Mouse (Mus musculus) adrenal gland, adult 18-20 months (tissue): ENCODE measurements around the gene Mrm3. TPM values are rescaled to one million over a fixed set of nuclear protein-coding genes. Genes with fewer than 3 reads are reported as not detected.

Source experiments
- DNase-seq, 2 experiments: peaks; one replicate each; pipeline ENCODE4 v3.0.0; 2021 to 2022; ENCODE audit warnings: low spot score in 2 of 2
- total RNA-seq, 2 experiments: library from RNA; stranded (reverse); gene quantifications; 1 replicate in 1 of 2; 2 replicates in 1 of 2; pipeline ENCODE4 v1.2.3; 2021

Mrm3 gene
- total RNA-seq, 2 experiments from 2014 or later = 19.2 to 21.2 TPM

DNA sequence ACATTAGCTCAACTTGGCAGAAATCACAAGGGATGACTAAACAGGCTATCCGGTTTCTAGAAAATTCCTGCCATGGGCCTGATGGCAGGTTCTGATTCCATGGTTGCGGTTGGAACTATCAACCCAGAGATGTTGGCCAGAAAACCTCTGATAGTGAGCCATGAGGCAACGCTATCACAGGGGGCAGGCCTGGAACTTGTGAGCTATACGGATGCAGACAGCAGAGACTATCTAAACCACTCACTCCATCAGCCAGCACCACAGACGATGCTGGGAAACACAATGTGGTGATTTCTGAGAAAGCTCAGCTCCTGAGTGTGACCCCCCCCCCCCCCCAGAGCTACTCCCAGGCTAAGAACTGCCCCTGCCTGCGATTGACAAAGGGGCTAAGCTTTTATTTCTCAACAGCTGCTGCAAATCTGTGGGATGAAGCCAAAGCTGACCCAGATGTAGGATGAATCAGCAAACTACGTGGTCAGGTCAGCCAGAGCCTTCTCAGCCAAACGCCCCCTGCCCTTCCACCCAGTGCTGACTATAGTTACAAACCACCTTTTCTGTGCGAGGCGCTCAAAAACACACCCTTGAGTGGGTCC is 43.1 kb downstream of the Mrm3 start:
- no peak for DNase-seq

DNA sequence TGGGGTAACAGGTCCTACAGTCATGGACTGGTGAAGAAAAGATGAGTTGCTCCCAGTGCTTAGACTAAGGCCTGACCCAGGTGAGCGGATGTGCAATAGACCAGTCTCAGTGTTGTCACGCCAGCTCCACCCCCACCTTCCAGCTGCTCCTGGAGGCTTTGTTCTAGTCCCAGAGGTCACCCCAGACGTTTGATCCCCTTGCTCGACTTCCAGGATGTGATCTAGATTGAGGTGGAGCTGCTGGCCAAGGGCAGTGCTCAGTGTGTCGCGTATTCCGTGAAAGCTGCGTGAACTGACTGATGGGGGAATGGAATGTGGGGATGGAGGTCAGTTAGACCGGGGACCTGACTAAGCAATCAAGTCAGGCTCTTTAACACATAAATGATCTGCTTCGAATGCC is 43.8 kb downstream of the Mrm3 start:
- DNase-seq = no peak

DNA sequence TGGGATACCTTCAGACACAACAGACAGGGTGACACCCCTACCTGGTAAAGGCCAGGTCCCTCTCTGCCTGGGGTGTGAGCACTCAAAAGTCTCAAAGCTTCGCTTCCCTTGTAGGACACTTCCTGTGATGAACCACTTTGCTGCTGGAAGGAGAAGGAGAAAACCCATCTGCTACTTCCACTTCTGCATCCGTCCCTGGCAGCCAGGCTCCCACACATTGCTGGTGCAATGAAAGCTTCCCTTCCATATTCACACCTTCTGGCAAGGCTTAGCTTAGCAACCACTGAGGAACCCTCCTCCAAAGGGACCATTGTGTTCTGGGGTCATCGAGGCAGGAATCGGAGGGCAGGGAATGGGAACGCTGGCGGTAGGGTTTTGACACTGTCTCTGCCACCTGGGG is 45.1 kb downstream of the Mrm3 start:
- DNase-seq = no peak

DNA sequence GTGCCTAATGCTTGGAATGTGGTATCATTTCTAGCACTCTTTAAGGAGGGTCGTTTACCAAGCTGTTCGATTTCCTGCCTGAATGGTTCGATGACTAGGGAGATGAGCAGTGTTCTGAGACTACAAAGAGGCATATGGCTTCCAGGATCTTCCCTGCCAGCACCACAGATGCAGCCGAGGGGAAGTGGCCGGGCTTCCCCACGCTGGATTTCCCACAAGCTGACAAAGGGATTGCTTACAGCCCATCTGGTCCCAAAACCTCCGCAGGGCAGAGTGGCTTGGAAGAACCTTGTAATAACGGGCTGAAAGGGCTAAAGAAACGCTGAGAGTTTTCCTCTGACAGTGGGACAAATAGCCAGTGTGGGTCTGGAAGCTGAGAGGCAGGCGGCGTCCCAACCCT is 46.9 kb downstream of the Mrm3 start:
- no peak for DNase-seq

DNA sequence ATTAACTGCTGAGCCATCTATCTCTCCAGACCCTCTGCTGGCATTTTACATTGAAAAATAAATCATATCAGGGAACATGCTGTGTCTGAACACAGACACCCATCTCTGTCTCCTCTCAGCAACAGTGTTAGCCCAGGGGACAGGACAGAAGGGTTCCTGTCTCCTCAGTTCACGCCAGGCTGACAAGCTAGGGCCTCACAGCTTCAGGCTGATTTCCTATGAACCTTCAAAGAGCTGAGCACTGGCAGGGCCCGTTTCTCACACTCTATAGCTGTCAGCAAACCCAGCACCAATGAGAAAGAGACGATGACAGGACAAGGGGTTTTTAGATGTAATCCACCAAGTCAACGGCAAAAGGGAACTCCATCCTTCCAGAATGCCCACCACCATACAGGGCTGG is 48.4 kb downstream of the Mrm3 start:
- no peak for DNase-seq

DNA sequence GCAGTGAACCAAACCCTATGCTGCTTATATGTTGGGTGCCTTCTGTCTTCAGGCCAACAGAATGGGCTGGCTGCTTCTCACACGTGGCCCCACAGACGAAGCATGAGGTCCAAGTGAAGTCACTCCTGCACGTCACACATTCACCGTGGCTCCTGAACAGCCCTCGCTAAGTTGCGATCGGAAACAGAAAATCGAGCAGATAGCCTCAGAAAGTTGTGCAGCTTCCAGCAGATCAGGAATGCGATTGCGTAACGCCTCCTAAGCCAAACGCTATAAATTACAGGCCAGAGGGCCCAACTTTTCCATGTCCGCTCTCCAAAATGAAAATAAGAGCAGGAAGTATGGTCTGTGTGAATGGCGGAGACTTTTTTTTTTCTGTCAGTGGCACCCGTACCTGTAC is 48.9 kb downstream of the Mrm3 start:
- DNase-seq = peak; percentile 47 to 54

DNA sequence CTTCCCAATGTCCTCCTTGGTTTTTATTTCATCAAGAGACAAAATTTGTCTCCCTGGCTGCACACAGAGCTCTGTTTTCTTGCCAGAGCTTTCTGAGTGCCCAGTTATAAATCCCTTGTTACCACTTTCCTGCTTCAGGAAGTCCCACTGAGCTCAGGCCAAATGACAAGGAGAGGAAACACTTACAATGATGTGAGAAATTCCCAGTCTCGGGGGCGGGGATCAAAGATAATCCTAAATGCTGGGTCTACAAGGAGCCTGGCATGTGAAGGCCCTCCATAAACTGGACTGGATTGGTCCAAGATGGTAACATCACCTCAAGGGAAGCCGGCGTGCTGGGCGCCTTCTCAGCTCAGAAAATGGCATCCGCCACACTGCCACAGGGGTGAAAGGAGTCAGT is 49.3 kb downstream of the Mrm3 start:
- DNase-seq = no peak

DNA sequence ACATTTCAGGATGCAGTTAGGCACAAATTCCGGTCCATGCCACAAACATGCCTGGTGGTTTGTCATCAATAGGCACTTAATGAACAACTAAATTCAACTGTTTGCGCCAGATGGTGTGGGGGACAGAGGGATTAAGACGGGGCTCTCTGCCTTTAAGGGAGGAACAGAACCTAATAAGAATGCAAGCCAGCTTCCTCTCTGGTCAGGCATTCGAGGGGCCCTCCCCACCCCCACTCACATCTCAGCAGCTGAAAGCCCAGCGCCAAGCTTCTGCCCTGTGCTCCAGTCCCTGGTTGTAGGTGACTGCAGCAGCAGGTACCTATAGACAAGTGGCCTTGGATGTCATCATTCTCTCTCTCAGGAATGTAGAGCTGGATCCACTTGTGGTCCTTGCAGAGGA is 50.6 kb downstream of the Mrm3 start:
- DNase-seq = no peak

DNA sequence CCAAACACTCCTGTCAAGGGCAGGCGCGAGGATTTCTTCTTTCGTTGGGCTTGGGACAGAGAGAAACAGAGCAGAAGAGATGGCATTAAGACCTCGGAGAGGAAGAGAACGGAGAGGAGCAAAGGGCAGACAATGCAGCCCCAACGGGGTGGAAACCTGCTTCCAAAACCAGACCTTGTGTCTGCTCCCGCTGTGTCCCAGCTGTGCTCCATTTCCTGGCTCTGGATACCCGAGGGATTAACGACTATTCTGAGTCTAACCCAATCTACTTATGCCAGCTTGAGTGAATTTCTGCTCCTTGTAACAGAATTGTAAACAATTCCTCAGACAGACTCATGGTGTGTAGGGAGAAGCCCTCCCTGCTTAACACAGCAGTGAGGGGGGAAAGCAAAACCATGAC is 51.3 kb downstream of the Mrm3 start:
- no peak for DNase-seq

DNA sequence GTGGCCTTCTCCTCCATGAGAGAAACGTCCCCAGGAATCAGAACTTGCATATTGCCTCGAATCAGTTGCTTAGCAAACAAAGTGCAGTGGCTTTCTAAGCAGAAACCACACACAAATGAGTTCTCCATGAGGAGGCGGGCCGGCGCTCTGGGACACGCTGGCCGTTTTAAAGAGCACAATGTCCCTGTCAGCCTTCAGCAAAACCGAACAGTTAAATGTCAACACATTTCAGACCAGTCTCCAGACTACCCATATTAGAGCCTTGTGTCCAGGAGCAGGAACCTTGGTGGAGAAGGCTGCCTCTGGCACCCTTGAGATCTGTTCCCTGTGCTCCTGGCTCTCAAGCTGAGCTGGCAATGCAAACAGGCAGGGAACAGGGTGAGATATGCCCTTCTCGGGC is 53.7 kb downstream of the Mrm3 start:
- no peak for DNase-seq

DNA sequence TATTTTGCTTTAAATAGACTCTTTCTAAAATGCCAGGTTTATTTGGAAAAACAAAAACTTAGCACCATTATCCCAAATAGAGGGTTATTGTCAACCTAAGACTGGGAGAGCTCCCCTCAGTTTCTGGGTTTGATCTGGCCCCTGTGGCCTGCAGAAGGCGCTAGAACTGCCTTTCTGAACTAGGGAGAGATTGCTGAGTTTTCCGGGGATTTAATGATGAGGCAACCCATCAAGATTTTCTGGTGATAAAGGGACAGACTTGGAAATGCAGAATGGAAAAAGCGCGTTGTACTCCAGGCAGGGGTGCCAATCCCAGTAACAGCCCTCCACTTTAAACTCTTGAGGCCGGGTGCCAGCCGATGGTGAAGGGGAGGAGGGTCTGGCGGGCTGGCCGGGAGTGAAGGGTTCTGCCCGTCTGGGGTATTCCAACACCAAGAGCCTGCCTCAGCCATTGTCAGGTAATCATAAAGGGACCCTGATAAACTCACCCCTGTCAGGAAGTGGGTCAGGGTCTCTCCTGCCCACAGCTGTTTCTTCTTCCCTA is 55.0 kb downstream of the Mrm3 start:
- no peak for DNase-seq

Other genes starting within 250 kb of the Mrm3 start
- not detected for gene 1700016K19Rik, start 243.8 kb upstream of the Mrm3 start, total RNA-seq
- 10 to 100 TPM; 14.2 to 27.1 TPM for gene Rflnb, start 215.9 kb upstream of the Mrm3 start, total RNA-seq
- 10 to 100 TPM; 44.7 to 49.4 TPM for gene Vps53, start 64.1 kb upstream of the Mrm3 start, total RNA-seq
- 1 to 10 TPM; 3.9 to 5.8 TPM for gene Fam57a, start 64.0 kb upstream of the Mrm3 start, total RNA-seq
- gene Dbil5, start 26.1 kb upstream of the Mrm3 start, total RNA-seq = under 1 TPM in 1 of 2 experiments, not detected in 1; 0.60 TPM
- gene Gemin4, start 26.1 kb upstream of the Mrm3 start, total RNA-seq = 1 to 10 TPM; 5.1 to 8.9 TPM
- 100 to 1,000 TPM in 1 of 2 experiments, 10 to 100 TPM in 1; 75.0 to 108 TPM for gene Glod4, start within 50 bp of the Mrm3 start, total RNA-seq
- gene Nxn, start 155.4 kb downstream of the Mrm3 start, total RNA-seq = 10 to 100 TPM; 20.4 to 34.1 TPM
- gene Timm22, start 163.2 kb downstream of the Mrm3 start, total RNA-seq = 10 to 100 TPM; 35.7 to 51.2 TPM